Mouse (Mus musculus) neural tube, embryonic 11.5 days (tissue): Measurements from ENCODE around the gene Gm20696. TPM values are rescaled to one million over a fixed set of nuclear protein-coding genes. Genes with fewer than 3 reads are reported as not detected.

Experiments
- ATAC-seq: fragments of 200-750 bp; cut with Nextera tagmentation; 2 replicates; pipeline ENCODE4 v1.8.0; 2017; ENCODE audit warnings: moderate number of reproducible peaks, mild to moderate bottlenecking, moderate TSS enrichment, moderate library complexity; ENCODE audit not compliant: insufficient read depth, low FRiP score, low TSS enrichment
- DNase-seq: peaks from one replicate; pipeline ENCODE4 v3.0.0-alpha.2; 2015; ENCODE audit warnings: low spot score
- H3K27ac ChIP-seq: fragments of 300-500 bp; sonication (generic); 2 replicates; pipeline ENCODE4 v1.5.1; 2014; ENCODE audit warnings: low read depth, mild to moderate bottlenecking, low read length
- H3K27me3 ChIP-seq: fragments of 300-500 bp; sonication (generic); 2 replicates; pipeline ENCODE4 v1.6.1; 2014; ENCODE audit warnings: mild to moderate bottlenecking, low read length, mixed read lengths; ENCODE audit not compliant: control insufficient read depth, insufficient read depth
- H3K36me3 ChIP-seq: fragments of 300-500 bp; sonication (generic); 2 replicates; pipeline ENCODE4 v1.6.1; 2014; ENCODE audit warnings: mild to moderate bottlenecking, low read length, moderate library complexity, mixed read lengths; ENCODE audit not compliant: control insufficient read depth, insufficient read depth
- H3K4me1 ChIP-seq: fragments of 300-500 bp; sonication (generic); 2 replicates; pipeline ENCODE4 v1.6.1; 2014; ENCODE audit warnings: low read length, mixed read lengths; ENCODE audit not compliant: control insufficient read depth, insufficient read depth
- H3K4me2 ChIP-seq: fragments of 300-500 bp; sonication (generic); 2 replicates; pipeline ENCODE4 v1.6.1; 2014; ENCODE audit warnings: low read depth, mild to moderate bottlenecking, moderate library complexity
- H3K4me3 ChIP-seq: fragments of 300-500 bp; sonication (generic); 2 replicates; pipeline ENCODE4 v1.5.1; 2014; ENCODE audit warnings: low read depth, low read length
- H3K9ac ChIP-seq: fragments of 300-500 bp; sonication (generic); 2 replicates; pipeline ENCODE4 v1.6.1; 2014; ENCODE audit warnings: mild to moderate bottlenecking, low read length
- H3K9me3 ChIP-seq: fragments of 300-500 bp; sonication (generic); 2 replicates; pipeline ENCODE4 v1.6.1; 2016; ENCODE audit warnings: low read length; ENCODE audit not compliant: control insufficient read depth
- WGBS: fragments of 180-500 bp; shearing (Covaris S2); extraction: QIAGEN DNeasy Blood & Tissue Kit; methylation state at CpG from one replicate; pipeline ENCODE4 v1.1.7; 2014; 5-methylcytosine and 5-hydroxymethylcytosine counted together
- polyA plus RNA-seq: library from polyadenylated mRNA; unstranded; fragments of >200 nt; fragmentation: Nextera tagmentation; extraction: Ambion mirVana; gene quantifications from 2 replicates; pipeline ENCODE4 v1.2.1, GENCODE M21; 2014

Gene Gm20696
- polyA plus RNA-seq, 1 experiment from 2014 or later = 2.5 TPM

DNA sequence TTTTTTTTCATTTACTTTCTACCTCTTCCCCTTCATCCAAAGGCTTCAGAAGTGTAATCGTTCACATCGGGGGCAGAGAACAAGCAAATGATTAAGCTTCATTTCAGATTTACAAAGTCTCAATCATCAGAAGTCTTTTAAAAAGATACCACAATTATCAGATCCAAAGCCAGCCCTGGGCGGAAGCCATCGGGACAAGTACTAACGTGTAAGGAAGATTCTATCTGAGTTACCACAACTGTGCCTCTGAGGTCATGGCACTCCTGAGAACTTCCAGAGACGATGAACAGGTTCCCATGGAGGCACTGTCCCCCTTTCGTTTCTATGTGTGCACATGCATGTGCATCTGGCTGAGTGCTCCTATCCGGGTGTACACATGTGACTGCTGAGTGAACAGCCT is 413.3 kb downstream of the Gm20696 start:
- ATAC-seq (no peak), DNase-seq (no peak)
- H3K27ac ChIP-seq = no peak overlapping the region
- no peaks in the 10 kb centered on the region for H3K9me3 ChIP-seq
- no peaks in the 10 kb centered on the region for H3K36me3 ChIP-seq
- no peaks in the 10 kb centered on the region for H3K4me1 ChIP-seq
- no peak overlapping the region for H3K4me2 ChIP-seq
- H3K4me3 ChIP-seq = no peak overlapping the region
- no peak overlapping the region for H3K9ac ChIP-seq
- no peaks in the 10 kb centered on the region for H3K27me3 ChIP-seq
- 91% methylated on average over 8 of the region's 8 CpGs for WGBS

DNA sequence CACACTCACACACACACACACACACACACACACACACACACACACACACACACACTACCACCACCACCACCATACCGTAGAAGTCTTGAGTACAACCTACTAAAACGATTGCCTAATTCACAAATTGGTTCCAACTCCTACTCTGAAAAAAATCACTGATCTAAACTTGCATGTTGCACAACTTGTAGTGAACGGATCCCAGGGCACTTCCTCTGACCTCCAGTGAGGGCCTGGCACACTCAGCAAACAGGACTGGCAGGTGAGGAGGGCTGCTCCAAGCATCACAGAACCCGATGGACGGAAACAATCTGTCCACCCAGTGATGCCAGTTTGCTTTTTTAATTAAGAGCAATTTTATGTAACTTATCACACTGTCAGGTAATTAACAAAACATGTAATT is 413.8 kb downstream of the Gm20696 start:
- Histone ChIP-seq H3K9ac (no peak overlapping the region), H3K36me3 (no peaks in the 10 kb centered on the region), H3K27me3 (no peaks in the 10 kb centered on the region), H3K9me3 (no peaks in the 10 kb centered on the region), H3K27ac (no peak overlapping the region), H3K4me3 (no peak overlapping the region), H3K4me1 (no peaks in the 10 kb centered on the region), H3K4me2 (no peak overlapping the region)
- no peak for DNase-seq
- 93% methylated on average over 5 of the region's 5 CpGs for WGBS
- ATAC-seq = no peak

DNA sequence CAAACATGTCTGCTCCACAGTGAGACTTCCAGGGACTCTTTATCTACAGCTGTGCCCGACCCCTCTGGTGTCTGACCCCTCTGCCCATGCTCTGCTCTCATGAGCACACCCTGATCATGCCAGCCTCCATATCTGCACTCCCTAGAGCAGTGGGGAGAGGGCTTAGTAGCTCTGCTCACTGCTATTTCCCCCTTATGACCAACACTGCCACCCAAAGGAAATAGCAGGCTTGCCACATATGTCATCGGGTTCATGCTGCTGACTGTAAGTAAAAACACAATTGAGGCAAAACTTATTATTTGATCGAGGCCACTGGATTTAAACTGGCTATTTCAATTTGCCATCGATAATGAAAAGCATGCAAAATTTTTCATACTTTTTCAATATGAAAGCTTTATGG is 414.7 kb downstream of the Gm20696 start:
- H3K4me1 ChIP-seq = no peaks in the 10 kb centered on the region
- H3K9ac ChIP-seq = no peak overlapping the region
- no peak overlapping the region for H3K4me2 ChIP-seq
- ATAC-seq (no peak), DNase-seq (no peak)
- WGBS = 91% methylated on average over 4 of the region's 4 CpGs
- H3K27me3 ChIP-seq = no peaks in the 10 kb centered on the region
- H3K27ac ChIP-seq = no peak overlapping the region
- H3K36me3 ChIP-seq = no peaks in the 10 kb centered on the region
- no peak overlapping the region for H3K4me3 ChIP-seq
- no peaks in the 10 kb centered on the region for H3K9me3 ChIP-seq

DNA sequence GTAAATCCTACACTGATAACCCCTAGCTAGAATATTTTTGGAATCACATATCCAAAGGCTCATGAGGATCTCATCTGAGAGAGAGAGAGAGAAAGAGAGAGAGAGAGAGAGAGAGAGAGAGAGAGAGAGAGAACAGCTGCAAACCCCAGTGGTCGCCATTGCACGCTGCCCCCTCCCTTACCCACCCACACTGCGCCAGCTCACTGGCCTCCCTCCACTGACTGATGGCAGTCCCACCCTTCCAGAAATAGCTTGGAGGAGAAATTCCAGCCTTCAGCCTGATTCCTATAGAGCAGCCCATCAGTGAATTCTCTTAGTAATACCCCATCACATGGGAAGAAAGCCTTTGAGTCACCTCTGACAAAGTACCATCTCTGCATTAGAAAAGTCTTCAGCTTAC is 415.4 kb downstream of the Gm20696 start:
- Histone ChIP-seq H3K4me1 (no peaks in the 10 kb centered on the region), H3K27me3 (no peaks in the 10 kb centered on the region), H3K27ac (no peak overlapping the region), H3K9ac (no peak overlapping the region), H3K9me3 (no peaks in the 10 kb centered on the region), H3K4me3 (no peak overlapping the region), H3K36me3 (no peaks in the 10 kb centered on the region), H3K4me2 (no peak overlapping the region)
- 78% methylated on average over 3 of the region's 3 CpGs for WGBS
- DNase-seq (no peak), ATAC-seq (no peak)

DNA sequence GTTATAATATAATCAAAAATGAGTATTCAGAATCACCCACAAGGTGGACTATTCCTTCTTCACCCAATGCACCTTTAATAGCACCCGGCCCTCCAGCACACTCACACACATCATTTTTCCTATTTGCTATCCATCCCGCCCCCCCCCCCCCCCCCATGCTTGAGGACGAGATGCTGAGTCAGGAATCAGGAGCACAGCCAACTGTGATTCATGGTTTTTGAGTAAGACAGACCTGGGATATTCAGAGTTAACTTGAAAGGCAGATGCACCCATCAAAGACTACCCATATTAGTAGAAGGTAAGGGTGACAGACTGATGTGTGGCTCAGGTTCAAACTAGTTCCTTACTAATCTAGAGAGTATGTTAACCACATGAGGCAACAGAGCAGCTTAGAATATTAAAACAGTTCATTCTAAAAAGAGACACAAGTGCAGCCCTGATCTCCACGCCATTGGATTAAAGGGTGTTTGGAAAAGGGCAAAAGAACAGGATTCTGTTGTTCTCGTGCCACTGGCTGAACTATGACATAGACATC is 417.0 kb downstream of the Gm20696 start:
- WGBS = 84% methylated on average over 5 of the region's 5 CpGs
- ATAC-seq (no peak), DNase-seq (no peak)
- H3K4me3 ChIP-seq = no peak overlapping the region
- no peaks in the 10 kb centered on the region for H3K27me3 ChIP-seq
- no peak overlapping the region for H3K9ac ChIP-seq
- no peak overlapping the region for H3K27ac ChIP-seq
- H3K4me2 ChIP-seq = no peak overlapping the region
- no peaks in the 10 kb centered on the region for H3K9me3 ChIP-seq
- H3K4me1 ChIP-seq = no peaks in the 10 kb centered on the region
- no peaks in the 10 kb centered on the region for H3K36me3 ChIP-seq

DNA sequence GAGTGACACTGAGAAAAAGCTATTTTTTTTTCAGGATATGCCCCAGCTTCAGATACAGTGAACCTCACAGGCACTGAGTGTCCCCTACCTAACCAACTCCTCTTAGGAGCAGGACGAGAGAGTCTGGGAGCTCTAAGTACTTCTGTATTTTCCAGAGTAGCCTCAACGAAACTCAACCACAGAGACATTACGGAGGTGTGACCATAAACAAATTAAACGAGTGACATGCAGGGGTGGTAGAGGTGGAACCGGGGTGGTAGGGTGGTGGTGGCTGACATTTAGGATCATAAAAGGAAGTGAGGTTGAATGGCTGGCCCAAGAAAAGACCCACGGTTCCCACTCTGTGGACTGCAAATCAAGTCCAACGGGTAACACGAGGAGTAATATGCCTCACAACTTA is 418.2 kb downstream of the Gm20696 start:
- Histone ChIP-seq H3K27ac (no peak overlapping the region), H3K4me3 (no peak overlapping the region), H3K9ac (no peak overlapping the region), H3K36me3 (no peaks in the 10 kb centered on the region), H3K9me3 (no peaks in the 10 kb centered on the region), H3K4me1 (no peaks in the 10 kb centered on the region), H3K4me2 (no peak overlapping the region), H3K27me3 (no peaks in the 10 kb centered on the region)
- 67% methylated on average over 8 of the region's 8 CpGs for WGBS
- DNase-seq (no peak), ATAC-seq (no peak)

DNA sequence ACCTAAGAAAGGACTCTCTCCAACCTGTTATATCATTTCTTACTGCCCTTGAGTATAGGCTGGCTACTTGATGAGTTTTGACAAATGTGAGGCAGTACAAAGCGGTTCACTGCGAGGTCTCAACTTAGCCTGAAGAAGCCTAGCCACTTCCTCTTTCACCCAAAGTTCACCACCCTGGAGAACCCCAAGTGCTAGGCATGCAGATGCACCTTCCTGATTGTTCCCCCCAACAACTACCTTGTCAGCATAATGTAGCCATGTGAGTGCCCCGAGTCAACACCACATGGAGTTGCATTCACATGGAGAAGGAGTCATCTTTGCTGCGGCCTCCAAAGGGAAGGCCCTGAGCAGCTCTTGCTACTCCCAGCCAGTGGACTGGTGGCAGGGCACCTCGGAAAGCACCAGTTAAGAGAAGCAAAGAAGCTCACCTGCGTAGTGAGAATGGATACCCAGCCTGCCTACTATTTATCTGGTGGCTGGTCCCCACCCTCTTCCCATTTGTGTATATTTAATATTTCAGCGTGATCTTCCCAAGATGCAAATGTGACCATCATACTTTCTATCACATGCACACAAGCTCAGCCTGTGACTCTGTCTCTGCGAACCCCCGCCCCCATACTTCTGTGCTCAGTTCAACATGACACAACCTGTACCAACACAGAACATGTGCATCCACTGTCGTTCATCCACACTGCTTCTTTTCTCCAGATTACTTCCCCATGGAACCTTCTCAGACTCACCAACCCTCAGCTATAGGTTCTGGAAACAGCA is 424.8 kb downstream of the Gm20696 start:
- no peak overlapping the region for H3K27ac ChIP-seq
- no peak for DNase-seq
- H3K9ac ChIP-seq = no peak overlapping the region
- ATAC-seq = no peak
- no peaks in the 10 kb centered on the region for H3K9me3 ChIP-seq
- no peaks in the 10 kb centered on the region for H3K36me3 ChIP-seq
- H3K4me1 ChIP-seq = no peaks in the 10 kb centered on the region
- WGBS = 93% methylated on average over 10 of the region's 10 CpGs
- H3K27me3 ChIP-seq = no peaks in the 10 kb centered on the region
- no peak overlapping the region for H3K4me2 ChIP-seq
- no peak overlapping the region for H3K4me3 ChIP-seq

DNA sequence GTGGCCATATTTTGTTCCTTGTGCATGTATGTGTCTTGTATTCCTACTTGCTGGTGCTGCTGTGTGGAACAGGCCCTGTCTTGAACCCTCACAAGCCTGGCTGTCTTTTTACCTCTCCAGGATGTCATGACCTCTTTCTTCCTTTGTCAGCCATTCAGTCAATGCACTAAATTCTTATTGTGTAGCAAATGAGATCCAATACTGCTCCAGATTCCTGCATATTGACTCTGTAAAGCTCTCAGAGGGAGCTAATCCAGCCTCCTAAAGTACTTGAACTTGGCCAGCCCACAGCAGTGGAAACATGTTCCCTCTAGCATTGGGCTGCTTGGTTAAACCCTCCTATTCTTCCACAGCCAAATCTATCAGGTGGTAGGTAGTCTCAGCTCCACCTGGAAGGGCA is 425.8 kb downstream of the Gm20696 start:
- DNase-seq (no peak), ATAC-seq (no peak)
- Histone ChIP-seq H3K9ac (no peak overlapping the region), H3K27me3 (no peaks in the 10 kb centered on the region), H3K9me3 (no peaks in the 10 kb centered on the region), H3K4me3 (no peak overlapping the region), H3K36me3 (no peaks in the 10 kb centered on the region), H3K4me2 (no peak overlapping the region), H3K4me1 (no peaks in the 10 kb centered on the region), H3K27ac (no peak overlapping the region)

DNA sequence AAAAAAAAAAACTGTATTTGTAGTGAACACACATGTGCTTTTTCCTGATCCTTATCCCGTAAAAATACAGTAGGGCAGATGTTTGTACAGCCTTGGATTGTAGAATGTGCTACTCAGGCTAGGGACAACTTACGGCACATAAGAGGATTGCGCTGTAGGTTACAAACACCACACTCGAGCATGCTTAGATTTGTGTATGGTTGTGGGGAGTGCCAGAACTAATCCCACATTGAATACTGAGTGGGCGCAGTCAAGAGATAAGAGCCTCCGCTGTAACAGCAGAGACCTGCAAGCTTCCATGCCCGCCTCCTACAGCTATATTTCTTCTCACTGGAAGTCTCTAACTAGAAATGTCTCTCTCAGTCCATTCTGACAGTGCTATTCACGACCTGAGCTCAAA is 431.0 kb downstream of the Gm20696 start:
- Histone ChIP-seq H3K4me2 (no peak overlapping the region), H3K9ac (no peak overlapping the region), H3K27ac (no peak overlapping the region), H3K36me3 (no peaks in the 10 kb centered on the region), H3K4me1 (no peaks in the 10 kb centered on the region), H3K4me3 (no peak overlapping the region), H3K27me3 (no peaks in the 10 kb centered on the region), H3K9me3 (no peaks in the 10 kb centered on the region)
- no peak for ATAC-seq
- WGBS = 84% methylated on average over 8 of the region's 8 CpGs
- no peak for DNase-seq
